Mouse (Mus musculus): ENCODE results near the gene Pink1. TPM values are rescaled to one million over a fixed set of nuclear protein-coding genes. Genes with fewer than 3 reads are reported as not detected.
A peak's percentile ranks its signal among the peaks of the same experiment; 100 is the strongest.

Gene Pink1
- polyA plus RNA-seq, 1 experiment, result 92.7 TPM

DNA sequence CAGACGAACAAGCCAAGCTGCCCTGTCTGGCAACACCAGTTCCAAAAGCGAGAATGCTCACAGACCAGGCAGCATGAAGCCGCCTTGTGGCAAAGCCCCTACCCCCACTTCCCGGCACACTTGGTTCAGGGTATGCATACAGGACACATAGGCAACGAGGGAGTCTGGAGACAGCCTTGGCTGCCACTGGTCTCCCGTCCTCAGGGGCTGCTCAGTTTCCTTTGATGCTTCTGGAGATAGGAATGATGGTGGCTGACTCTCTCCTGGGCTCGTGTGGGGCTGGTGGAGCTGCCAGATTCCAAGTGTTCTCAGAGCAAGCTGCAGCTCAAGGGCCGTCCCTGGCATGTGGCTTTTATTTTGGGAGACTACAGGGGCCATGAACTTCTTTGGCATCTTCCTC, 15.3 kb upstream of the Pink1 start:
- TF ChIP-seq POLR2A (IDR thresholded peaks at IDR 0.05; ENCODE audit: borderline replicate concordance, extremely low read depth, insufficient read depth, insufficient read length, poor library complexity, severe bottlenecking), result no peak
- no peak for TF ChIP-seq CTCF (IDR thresholded peaks at IDR 0.05; ENCODE audit: borderline replicate concordance, extremely low read depth, insufficient read depth, insufficient read length)
- DNase-seq (ENCODE audit: low read depth), result no peak

DNA sequence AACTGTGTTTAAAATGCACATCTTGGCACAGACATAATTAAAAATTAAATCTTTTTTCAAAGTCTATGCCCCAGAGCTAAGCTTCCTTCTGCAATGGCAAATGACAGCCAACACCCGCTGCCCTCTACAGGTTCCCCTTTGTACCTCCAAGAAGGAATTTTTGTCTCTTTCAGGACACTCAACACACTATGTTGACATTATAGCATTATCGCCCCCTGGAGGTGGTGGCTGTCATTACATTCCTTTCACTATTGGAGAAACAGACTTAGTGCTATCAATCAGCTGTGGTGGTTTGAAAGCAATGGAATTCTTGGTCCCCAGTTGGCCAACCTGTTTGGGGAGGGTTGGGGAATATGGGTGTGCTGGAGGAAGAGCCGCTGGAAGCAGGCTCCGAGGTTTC, 13.9 kb upstream of the Pink1 start:
- no peak for DNase-seq (ENCODE audit: low read depth)
- no peak for TF ChIP-seq POLR2A (IDR thresholded peaks at IDR 0.05; ENCODE audit: borderline replicate concordance, extremely low read depth, insufficient read depth, insufficient read length, poor library complexity, severe bottlenecking)
- TF ChIP-seq CTCF (IDR thresholded peaks at IDR 0.05; ENCODE audit: borderline replicate concordance, extremely low read depth, insufficient read depth, insufficient read length), result peak; percentile 51; the same call in 1 of the 2 replicates

DNA sequence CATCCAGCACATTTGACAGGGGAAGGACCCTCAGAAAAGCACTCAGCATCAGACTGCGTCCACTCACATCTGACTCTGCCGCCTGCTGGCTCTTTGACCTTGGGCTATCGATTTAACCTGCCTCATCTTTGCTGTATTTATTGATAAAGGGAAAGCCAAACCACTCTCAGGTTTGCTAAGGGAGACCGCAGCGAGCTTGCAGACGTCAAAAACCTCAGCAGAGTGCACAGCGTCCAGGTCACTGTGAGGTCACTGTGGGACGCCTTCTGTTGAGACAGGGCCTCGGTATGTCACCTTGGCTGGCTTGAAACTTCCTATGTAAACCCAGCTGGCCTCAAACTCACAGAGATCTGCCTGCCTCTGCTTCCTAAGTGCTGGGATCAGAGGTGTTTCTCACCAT, 11.2 kb upstream of the Pink1 start:
- no peak for TF ChIP-seq POLR2A (IDR thresholded peaks at IDR 0.05; ENCODE audit: borderline replicate concordance, extremely low read depth, insufficient read depth, insufficient read length, poor library complexity, severe bottlenecking)
- TF ChIP-seq CTCF (IDR thresholded peaks at IDR 0.05; ENCODE audit: borderline replicate concordance, extremely low read depth, insufficient read depth, insufficient read length), result no peak
- no peak for DNase-seq (ENCODE audit: low read depth)

DNA sequence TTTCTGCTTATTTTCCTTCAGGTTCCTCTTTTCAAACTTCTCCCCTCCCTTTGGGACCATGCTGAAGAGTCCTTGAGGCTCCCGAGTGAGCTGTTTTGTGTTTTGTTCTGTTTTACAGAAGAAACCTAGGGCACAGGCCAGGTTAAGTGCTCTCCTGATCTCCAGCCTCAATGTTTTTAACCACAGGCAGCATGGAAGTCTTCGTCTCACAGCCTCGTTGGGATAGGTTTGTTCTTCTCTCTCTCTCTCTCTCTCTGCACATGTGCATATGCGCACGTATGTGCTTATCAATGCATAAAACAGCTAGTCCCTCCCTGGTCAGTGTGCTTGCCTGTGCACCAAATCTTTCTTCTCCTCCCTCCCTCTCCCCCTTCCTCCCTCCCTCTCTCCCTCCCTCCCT, 10.8 kb upstream of the Pink1 start:
- TF ChIP-seq POLR2A (IDR thresholded peaks at IDR 0.05; ENCODE audit: borderline replicate concordance, extremely low read depth, insufficient read depth, insufficient read length, poor library complexity, severe bottlenecking), result no peak
- TF ChIP-seq CTCF (IDR thresholded peaks at IDR 0.05; ENCODE audit: borderline replicate concordance, extremely low read depth, insufficient read depth, insufficient read length), result no peak
- no peak for DNase-seq (ENCODE audit: low read depth)

DNA sequence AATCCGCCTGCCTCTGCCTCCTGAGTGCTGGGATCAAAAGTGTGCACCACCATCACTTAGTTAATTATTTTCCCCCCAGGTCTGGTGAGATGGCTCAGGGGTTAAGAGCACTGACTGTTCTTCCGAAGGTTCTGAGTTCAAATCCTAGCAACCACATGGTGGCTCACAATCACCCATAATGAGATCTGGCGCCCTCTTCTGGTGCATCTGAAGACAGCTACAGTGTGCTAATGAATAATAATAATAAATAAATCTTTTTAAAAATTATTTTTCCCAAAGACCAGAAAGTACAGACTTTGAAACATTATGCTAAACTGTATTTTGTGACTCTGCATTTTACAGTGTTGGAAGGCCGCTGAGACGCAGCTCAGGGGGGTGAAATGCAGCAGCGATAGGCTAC, 9.5 kb upstream of the Pink1 start:
- TF ChIP-seq POLR2A (IDR thresholded peaks at IDR 0.05; ENCODE audit: borderline replicate concordance, extremely low read depth, insufficient read depth, insufficient read length, poor library complexity, severe bottlenecking) (no peak), CTCF (IDR thresholded peaks at IDR 0.05; ENCODE audit: borderline replicate concordance, extremely low read depth, insufficient read depth, insufficient read length) (no peak)
- no peak for DNase-seq (ENCODE audit: low read depth)

DNA sequence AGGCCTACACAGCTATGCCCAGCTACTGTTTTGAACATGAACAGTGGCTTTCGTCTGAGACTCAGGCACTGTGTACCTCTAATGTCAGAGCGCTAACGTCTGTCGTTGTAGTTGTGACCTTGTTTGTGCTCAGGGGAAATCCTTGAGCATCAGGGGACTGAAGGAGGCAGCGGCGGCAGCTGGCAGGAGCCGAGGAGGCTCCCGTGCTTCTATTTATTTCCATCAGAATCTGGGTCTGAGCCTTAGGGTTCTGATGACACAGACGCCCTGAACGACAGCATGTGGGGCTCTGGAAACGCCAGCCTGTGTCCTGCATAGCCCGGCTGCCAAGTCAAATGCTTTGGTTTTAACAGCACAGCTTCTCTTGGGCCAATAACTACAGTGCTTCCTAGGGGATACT, 8.9 kb upstream of the Pink1 start:
- no peak for TF ChIP-seq POLR2A (IDR thresholded peaks at IDR 0.05; ENCODE audit: borderline replicate concordance, extremely low read depth, insufficient read depth, insufficient read length, poor library complexity, severe bottlenecking)
- no peak for TF ChIP-seq CTCF (IDR thresholded peaks at IDR 0.05; ENCODE audit: borderline replicate concordance, extremely low read depth, insufficient read depth, insufficient read length)
- no peak for DNase-seq (ENCODE audit: low read depth)

DNA sequence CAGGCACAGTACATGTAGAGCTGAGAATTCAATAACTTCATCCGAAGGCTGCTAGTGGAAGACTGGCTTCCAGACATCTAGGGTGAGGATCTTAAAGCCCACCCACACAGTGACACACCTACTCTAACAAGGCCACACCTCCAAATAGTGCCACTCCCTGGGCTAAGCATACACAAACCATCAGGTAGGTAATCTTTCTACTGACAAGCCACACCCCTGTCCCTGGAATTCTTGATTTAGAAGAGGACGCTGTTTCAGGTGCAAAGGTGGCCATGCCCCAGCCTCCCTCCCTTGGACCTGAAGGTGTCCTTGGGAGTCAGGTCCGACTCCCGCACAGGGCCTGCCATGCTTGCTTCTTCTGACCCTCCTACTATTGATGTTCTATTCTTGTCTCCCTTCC, 7.0 kb upstream of the Pink1 start:
- no peak for DNase-seq (ENCODE audit: low read depth)
- TF ChIP-seq CTCF (IDR thresholded peaks at IDR 0.05; ENCODE audit: borderline replicate concordance, extremely low read depth, insufficient read depth, insufficient read length) (no peak), POLR2A (IDR thresholded peaks at IDR 0.05; ENCODE audit: borderline replicate concordance, extremely low read depth, insufficient read depth, insufficient read length, poor library complexity, severe bottlenecking) (no peak)

DNA sequence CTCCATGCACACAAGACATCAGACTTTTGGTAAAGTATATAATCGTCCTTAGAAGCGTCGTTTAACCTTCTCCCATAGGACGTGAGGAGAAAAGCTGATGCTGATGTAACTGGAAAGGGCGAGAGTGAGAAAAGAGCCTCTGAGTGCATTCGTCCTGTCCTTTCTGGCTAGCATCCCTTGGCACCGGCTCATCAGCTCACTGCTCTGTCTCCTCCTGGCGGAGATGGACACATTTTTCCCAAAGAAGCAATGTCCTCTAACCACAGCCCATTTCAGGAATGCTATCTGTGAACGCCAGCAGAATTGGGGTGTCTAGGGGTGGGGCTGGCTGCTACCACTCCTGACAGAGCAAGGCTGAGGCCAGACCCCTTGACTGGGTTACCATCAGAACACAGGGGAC, 5.5 kb upstream of the Pink1 start:
- DNase-seq (ENCODE audit: low read depth), result no peak
- no peak for TF ChIP-seq POLR2A (IDR thresholded peaks at IDR 0.05; ENCODE audit: borderline replicate concordance, extremely low read depth, insufficient read depth, insufficient read length, poor library complexity, severe bottlenecking)
- TF ChIP-seq CTCF (IDR thresholded peaks at IDR 0.05; ENCODE audit: borderline replicate concordance, extremely low read depth, insufficient read depth, insufficient read length), result no peak

DNA sequence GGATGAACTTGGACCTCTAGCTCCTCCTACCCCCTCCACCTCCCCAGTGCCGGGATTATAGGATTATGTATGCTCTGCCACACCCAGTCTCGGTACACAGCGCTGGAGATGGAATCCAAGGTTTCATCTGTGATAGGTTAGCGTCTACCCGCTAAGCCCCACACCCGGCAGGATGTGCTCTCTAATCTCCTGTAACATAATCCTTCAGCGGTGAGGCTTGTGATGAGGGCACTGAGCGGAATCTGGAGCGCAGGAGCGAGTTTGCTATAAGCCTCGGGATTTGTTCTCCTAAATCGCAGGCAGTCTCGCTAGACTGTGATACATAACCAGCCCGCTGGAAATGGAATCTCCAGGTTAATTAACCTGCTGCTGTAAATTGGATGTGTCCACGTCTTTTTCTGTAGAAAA, 4.2 kb upstream of the Pink1 start:
- peak; percentile 59 for DNase-seq (ENCODE audit: low read depth)

DNA sequence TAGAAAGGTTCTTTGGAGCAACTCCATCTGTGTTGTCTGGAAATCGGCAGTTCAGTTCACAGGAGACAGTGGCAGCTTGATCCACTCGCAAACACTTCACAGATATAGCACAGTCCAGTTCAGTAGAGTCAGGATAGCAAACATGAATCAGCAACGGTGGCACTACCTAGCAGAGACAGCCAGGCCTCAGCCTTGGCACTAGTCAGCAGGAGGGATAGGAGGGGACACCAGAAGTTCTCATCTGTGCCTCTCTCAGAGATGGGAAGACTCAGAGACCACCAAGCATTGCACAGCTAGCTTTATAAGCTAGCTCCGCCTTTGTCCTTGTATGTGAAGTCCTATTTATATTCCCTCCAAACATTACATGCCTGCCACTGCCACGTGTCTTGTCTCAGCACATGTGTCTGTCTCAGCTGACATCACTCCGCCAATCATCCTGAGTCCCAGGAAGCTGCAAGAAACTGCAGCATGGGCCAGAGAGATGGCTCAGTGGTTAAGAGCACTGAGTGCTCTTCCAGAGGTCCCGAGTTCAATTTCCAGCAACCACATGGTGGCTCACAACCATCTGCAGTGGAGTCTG, 1.9 kb upstream of the Pink1 start:
- TF ChIP-seq CTCF (IDR thresholded peaks at IDR 0.05; ENCODE audit: borderline replicate concordance, extremely low read depth, insufficient read depth, insufficient read length), result no peak
- no peak for TF ChIP-seq POLR2A (IDR thresholded peaks at IDR 0.05; ENCODE audit: borderline replicate concordance, extremely low read depth, insufficient read depth, insufficient read length, poor library complexity, severe bottlenecking)
- DNase-seq (ENCODE audit: low read depth), result no peak

More for the DNA sequence above, 4.2 kb upstream of the Pink1 start:
- TF ChIP-seq CTCF (IDR thresholded peaks at IDR 0.05; ENCODE audit: borderline replicate concordance, extremely low read depth, insufficient read depth, insufficient read length) (no peak), POLR2A (IDR thresholded peaks at IDR 0.05; ENCODE audit: borderline replicate concordance, extremely low read depth, insufficient read depth, insufficient read length, poor library complexity, severe bottlenecking) (no peak)

DNA sequence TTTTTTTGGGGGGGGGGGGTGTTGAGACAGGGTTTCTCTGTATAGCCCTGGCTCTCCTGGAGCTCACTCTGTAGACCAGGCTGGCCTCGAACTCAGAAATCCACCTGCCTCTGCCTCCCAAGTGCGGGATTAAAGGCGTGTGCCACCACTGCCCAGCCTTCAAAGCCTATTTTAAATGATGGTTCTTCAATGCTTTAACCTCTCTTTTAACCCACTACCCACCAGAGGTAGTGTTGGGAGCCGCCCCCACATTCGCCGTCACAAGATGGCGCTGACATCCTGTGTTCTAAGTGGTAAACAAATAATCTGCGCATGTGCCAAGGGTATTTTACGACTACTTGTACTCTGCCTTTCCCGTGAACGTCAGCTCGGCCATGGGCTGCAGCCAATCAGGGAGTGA, 1.0 kb upstream of the Pink1 start:
- peak; percentile 58 for DNase-seq (ENCODE audit: low read depth)

DNA sequence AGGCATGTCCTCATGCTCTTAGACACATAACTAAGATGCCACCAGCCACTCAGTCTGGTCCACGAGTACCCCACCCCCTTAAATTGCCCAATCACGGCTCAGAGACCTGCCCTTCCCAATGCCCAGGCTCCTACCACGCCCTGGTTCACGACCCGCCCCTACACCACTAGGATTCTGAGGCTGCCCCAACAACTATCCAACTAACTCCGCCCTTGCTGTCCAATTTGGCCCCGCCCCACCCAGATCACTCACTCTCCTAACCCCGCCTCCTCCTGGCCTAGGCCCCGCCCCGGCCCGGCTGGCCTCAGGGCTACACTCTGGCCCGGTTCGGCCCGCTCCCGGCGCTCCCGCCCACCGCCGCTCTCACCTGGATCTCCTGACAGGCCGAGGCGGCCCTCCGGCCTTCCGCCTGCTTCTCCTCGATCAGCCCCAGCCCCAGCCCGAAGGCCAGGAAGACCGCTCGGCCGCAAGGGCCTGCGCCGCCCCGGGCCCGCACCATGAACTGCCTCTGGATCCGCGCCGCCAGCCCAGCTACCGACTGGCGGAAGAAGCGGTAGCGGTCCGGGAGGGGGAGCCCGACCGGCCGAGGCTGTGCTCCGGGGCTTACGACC, 536 bp downstream of the Pink1 start:
- TF ChIP-seq POLR2A (IDR thresholded peaks at IDR 0.05; ENCODE audit: borderline replicate concordance, extremely low read depth, insufficient read depth, insufficient read length, poor library complexity, severe bottlenecking) (peak; percentile 32; the same call in 1 of the 2 replicates), CTCF (IDR thresholded peaks at IDR 0.05; ENCODE audit: borderline replicate concordance, extremely low read depth, insufficient read depth, insufficient read length) (peak; percentile 3; the same call in 1 of the 2 replicates)
- DNase-seq (ENCODE audit: low read depth), result peak; percentile 89

Measured in brain, embryonic 14.5 days (tissue).